Mouse (Mus musculus): ENCODE data around the gene Cradd.

- TF ChIP-seq EP300 (IDR thresholded peaks at IDR 0.05; ENCODE audit: low read depth): no peak
- TF ChIP-seq CTCF (IDR thresholded peaks at IDR 0.05; ENCODE audit: low read depth): no peak
These were observed 67.8 kb downstream of the Cradd start for GRCm38 (mm10) chr10:95256095-95256494.
